In the genomic region with DNA sequence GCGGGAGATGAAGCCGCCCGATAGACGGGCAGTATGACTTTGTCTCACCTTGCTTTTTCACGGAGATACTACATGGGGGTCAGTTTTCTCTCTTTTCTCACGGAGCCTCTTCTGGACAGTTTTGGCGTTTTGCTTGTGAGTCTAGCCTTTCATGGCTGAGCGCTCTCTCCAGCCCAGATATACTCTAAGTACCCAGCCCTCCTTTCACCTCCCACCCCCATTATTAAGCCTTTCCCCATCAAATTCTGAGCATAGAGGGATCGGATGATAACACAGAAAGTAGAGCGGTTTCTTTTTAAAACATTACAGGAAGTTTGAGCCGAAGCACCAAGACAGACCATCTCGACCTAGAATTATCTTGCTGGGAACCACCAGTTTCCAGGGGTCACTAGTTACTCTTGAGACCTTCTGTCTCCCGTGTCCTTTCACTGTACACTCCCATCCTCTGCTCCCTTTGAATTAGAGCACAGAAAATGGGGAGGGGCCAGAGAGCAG, we compare ENCODE assay signal across 8 mouse cellular contexts. TPM values are rescaled to one million over a fixed set of nuclear protein-coding genes. Genes with fewer than 3 reads are reported as not detected.
DNase-seq lines count a peak whose midpoint lies in the region; ATAC-seq lines count a peak whose summit lies in the region.

No protein-coding gene starts in this region.

- no peaks in the 10 kb centered on the region for H3K36me3 ChIP-seq in kidney, embryonic 14.5 days (ENCODE audit: control insufficient read depth, insufficient read depth, low read length)
- no peaks in the 10 kb centered on the region for H3K36me3 ChIP-seq in hindbrain, embryonic 13.5 days
- H3K36me3 ChIP-seq in midbrain, embryonic 13.5 days = no peaks in the 10 kb centered on the region

- peak overlapping the region; percentile 88; the same call in 1 of the 2 replicates for H3K27ac ChIP-seq in kidney, embryonic 14.5 days (ENCODE audit: low read depth, low read length)
- no peak overlapping the region for H3K27ac ChIP-seq in brown adipose tissue, adult 24 weeks (replicated peaks; ENCODE audit: low read depth, low read length)
- H3K27ac ChIP-seq in hindbrain, embryonic 13.5 days = peak overlapping the region; percentile 82; the same call in 1 of the 2 replicates
- peak overlapping the region; percentile 81 for H3K27ac ChIP-seq in midbrain, embryonic 13.5 days

- H3K27me3 ChIP-seq in kidney, embryonic 14.5 days (ENCODE audit: control insufficient read depth, insufficient read depth, low read length) = no peaks in the 10 kb centered on the region
- no peaks in the 10 kb centered on the region for H3K27me3 ChIP-seq in hindbrain, embryonic 13.5 days
- H3K27me3 ChIP-seq in midbrain, embryonic 13.5 days = no peaks in the 10 kb centered on the region

- 0 out of 2 replicates have a peak, but pooled peaks cover 4% of the 10 kb centered on the region for H3K4me1 ChIP-seq in kidney, embryonic 14.5 days (ENCODE audit: control insufficient read depth, insufficient read depth, low read length)
- no peaks in the 10 kb centered on the region for H3K4me1 ChIP-seq in brown adipose tissue, adult 24 weeks (ENCODE audit: control insufficient read depth, insufficient read depth, insufficient read length, low read length)
- peaks cover 16% of the 10 kb centered on the region for H3K4me1 ChIP-seq in hindbrain, embryonic 13.5 days (replicated peaks)
- peaks cover 28% of the 10 kb centered on the region for H3K4me1 ChIP-seq in midbrain, embryonic 13.5 days (replicated peaks)

- 3% methylated on average over 13 of the region's 13 CpGs for WGBS in kidney, embryonic 14.5 days
- WGBS in hindbrain, embryonic 13.5 days = 3% methylated on average over 13 of the region's 13 CpGs
- 2% methylated on average over 13 of the region's 13 CpGs for WGBS in midbrain, embryonic 13.5 days

- H3K4me3 ChIP-seq in kidney, embryonic 14.5 days (ENCODE audit: low read length) = peak overlapping the region; percentile 72
- H3K4me3 ChIP-seq in brown adipose tissue, adult 24 weeks (ENCODE audit: insufficient read depth, low read depth, low read length) = peak overlapping the region; percentile 64
- peak overlapping the region; percentile 77 for H3K4me3 ChIP-seq in hindbrain, embryonic 13.5 days
- peak overlapping the region; percentile 73 for H3K4me3 ChIP-seq in midbrain, embryonic 13.5 days (replicated peaks)

- peak overlapping the region; percentile 77 for H3K9ac ChIP-seq in kidney, embryonic 14.5 days (ENCODE audit: low read depth, low read length)
- H3K9ac ChIP-seq in hindbrain, embryonic 13.5 days = peak overlapping the region; percentile 85
- H3K9ac ChIP-seq in midbrain, embryonic 13.5 days (replicated peaks) = peak overlapping the region; percentile 82

- no peak for DNase-seq in kidney, adult 18-20 months
- no peak for DNase-seq in thymus, adult 18-20 months
- no peak for DNase-seq in natural killer cell, adult 2 months (ENCODE audit: low spot score in 2 of 2)
- DNase-seq in ovary, postnatal 14 days (ENCODE audit: low spot score) = no peak

- H3K9me3 ChIP-seq in kidney, embryonic 14.5 days (ENCODE audit: control insufficient read depth, low read length) = no peaks in the 10 kb centered on the region
- no peaks in the 10 kb centered on the region for H3K9me3 ChIP-seq in hindbrain, embryonic 13.5 days
- no peaks in the 10 kb centered on the region for H3K9me3 ChIP-seq in midbrain, embryonic 13.5 days

- peak overlapping the region; percentile 76 for H3K4me2 ChIP-seq in kidney, embryonic 14.5 days (replicated peaks; ENCODE audit: low read depth, low read length)
- peak overlapping the region; percentile 88 for H3K4me2 ChIP-seq in hindbrain, embryonic 13.5 days
- H3K4me2 ChIP-seq in midbrain, embryonic 13.5 days (replicated peaks) = peak overlapping the region; percentile 84

- ATAC-seq in kidney, embryonic 14.5 days (ENCODE audit: low FRiP score, low TSS enrichment) = peak; percentile 20
- ATAC-seq in hindbrain, embryonic 13.5 days (ENCODE audit: low FRiP score) = peak; percentile 14
- ATAC-seq in midbrain, embryonic 13.5 days = no peak; the same call in 1 of the 2 replicates

RNA-seq across cellular contexts. Expression of a gene that starts 2.0 kb away (rescaled TPM):
- 5.7 and 7.4 TPM in 2 replicates for polyA plus RNA-seq in kidney, embryonic 14.5 days (2014; fragmentation: Nextera tagmentation; extraction: Ambion mirVana)
- 0.91 and 1.9 TPM in 2 replicates for polyA plus RNA-seq in brown adipose tissue, adult 24 weeks (2012; ENCODE audit: insufficient read depth, insufficient read length, missing spikeins)
- polyA plus RNA-seq in hindbrain, embryonic 13.5 days (2015; fragmentation: Nextera tagmentation; extraction: Ambion mirVana) = 2.3 and 2.6 TPM in 2 replicates
- polyA plus RNA-seq in midbrain, embryonic 13.5 days (2015; fragmentation: Nextera tagmentation; extraction: Ambion mirVana) = 2.8 and 3.2 TPM in 2 replicates
